Mouse (Mus musculus): Measurements from ENCODE around the gene Nfkbil1. TPM values are rescaled to one million over a fixed set of nuclear protein-coding genes. Genes with fewer than 3 reads are reported as not detected.

Nfkbil1 gene
- total RNA-seq, 2 experiments from 2014 or later = 0.84 TPM; not detected in 1

- no peak for ATAC-seq (replicated peaks; ENCODE audit: low FRiP score, poor library complexity, severe bottlenecking)
These were observed 46.4 kb downstream of the Nfkbil1 start for GRCm38 (mm10) chr17:35189186-35189585.

DNA sequence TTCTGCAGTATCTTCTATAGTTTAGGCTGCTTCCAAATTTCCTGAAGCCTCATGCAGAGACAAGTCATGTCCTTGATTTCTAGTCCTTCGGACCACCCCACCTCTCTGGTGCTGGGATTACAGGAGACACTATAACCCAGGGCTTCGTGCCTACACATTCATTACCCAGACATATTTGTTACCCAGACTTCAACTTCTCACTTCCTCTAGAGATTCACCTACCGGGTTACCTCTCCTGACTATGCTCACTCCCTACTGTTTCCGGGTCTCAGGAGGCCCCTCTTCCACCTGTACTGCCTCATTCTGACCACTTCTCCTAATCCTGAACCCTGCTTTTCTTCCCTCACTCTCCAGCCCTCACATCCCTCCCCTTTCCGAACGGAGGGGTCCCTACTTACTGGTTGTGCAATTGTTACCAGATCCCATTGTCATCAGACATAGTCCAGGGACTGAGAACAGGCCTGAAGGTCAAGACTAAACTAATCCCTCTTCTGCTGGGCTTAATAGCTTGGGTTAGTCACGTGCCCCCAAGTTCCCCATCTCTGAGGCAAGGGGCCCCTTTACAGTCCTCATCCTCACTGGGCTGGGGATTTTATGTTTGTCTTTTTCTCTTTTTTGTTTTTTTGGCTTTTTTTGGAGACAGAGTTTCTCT, 47.5 kb downstream of the Nfkbil1 start, which contains the start of gene Lst1:
Lst1 (minus strand) TSS at position 481 of the 652 bp plus-strand sequence.
- no peak for ATAC-seq (replicated peaks; ENCODE audit: low FRiP score, poor library complexity, severe bottlenecking)

DNA sequence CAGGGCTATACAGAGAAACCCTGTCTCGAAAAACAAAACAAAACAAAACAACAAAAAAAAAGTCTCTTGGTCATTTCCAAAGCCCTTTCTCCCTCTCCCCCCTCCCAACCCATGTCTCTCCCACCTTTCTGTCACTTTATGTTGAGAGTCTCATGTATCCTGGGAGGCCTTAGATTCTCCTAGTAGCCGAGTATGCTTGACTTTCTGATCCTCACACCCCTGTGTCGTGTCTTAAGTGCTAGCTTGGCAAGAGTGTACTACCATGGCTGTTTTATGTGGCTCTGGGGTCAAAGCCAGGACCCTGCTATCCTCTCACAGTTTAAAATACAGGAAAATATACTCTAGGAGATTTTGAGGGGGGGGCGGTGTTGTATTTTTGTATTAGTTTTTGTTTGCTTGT, 48.2 kb downstream of the Nfkbil1 start:
- no peak for ATAC-seq (replicated peaks; ENCODE audit: low FRiP score, poor library complexity, severe bottlenecking)

DNA sequence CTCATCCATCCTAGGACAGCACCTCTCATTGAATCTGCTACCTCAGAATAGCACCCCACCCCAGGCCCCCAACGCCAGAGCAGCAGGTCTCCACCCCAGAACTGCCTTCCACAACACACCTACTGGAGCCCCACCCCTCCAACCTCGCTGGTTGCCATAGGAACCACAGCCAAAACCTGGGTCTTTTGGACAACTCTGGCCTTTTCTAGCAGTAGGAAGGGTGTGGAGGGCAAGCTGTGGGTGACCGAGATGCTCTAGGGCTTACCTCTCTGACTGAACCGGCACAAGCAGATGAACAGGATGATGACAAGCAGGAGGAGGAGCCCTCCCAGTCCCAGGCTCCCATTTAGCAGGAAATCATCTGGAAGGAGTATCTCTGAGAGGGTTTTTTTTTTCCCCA, 48.9 kb downstream of the Nfkbil1 start:
- no peak for ATAC-seq (replicated peaks; ENCODE audit: low FRiP score, poor library complexity, severe bottlenecking)

- peak; percentile 56; the same call in 1 of the 2 replicates for ATAC-seq (replicated peaks; ENCODE audit: low FRiP score, poor library complexity, severe bottlenecking)
These were observed 49.7 kb downstream of the Nfkbil1 start for GRCm38 (mm10) chr17:35185639-35186611.

GRCm38 (mm10) chr17:35180093-35180492, 55.5 kb downstream of the Nfkbil1 start:
- no peak for ATAC-seq (replicated peaks; ENCODE audit: low FRiP score, poor library complexity, severe bottlenecking)

- peak; percentile 89 for ATAC-seq (replicated peaks; ENCODE audit: low FRiP score, poor library complexity, severe bottlenecking)
These were observed 57.1 kb downstream of the Nfkbil1 start for GRCm38 (mm10) chr17:35178528-35178927.

GRCm38 (mm10) chr17:35175968-35176367, 59.6 kb downstream of the Nfkbil1 start, which contains the start of gene Aif1:
TSS of gene Aif1 (minus strand) at chr17:35176068.
- ATAC-seq (replicated peaks; ENCODE audit: low FRiP score, poor library complexity, severe bottlenecking) = no peak

DNA sequence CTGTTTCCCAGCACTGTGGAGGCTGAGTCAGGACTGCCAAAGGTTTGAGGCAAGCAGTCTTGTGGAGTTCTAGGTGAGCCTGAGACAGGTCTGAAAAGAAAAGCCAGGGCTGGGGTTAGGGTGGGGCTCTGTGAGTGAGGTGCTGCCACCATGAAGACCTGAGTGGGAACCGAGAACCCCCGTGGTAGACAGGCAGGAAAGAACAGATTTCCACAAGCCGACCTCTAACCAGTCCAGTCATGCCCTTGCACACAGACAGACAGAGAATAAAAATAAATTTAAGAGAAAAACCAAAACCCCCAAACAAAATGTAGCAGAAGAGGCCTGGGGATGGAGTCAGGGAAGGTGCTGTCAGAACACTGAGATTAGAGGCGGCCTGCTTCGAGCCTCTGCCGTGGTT, 60.2 kb downstream of the Nfkbil1 start:
- ATAC-seq (replicated peaks; ENCODE audit: low FRiP score, poor library complexity, severe bottlenecking) = no peak

DNA sequence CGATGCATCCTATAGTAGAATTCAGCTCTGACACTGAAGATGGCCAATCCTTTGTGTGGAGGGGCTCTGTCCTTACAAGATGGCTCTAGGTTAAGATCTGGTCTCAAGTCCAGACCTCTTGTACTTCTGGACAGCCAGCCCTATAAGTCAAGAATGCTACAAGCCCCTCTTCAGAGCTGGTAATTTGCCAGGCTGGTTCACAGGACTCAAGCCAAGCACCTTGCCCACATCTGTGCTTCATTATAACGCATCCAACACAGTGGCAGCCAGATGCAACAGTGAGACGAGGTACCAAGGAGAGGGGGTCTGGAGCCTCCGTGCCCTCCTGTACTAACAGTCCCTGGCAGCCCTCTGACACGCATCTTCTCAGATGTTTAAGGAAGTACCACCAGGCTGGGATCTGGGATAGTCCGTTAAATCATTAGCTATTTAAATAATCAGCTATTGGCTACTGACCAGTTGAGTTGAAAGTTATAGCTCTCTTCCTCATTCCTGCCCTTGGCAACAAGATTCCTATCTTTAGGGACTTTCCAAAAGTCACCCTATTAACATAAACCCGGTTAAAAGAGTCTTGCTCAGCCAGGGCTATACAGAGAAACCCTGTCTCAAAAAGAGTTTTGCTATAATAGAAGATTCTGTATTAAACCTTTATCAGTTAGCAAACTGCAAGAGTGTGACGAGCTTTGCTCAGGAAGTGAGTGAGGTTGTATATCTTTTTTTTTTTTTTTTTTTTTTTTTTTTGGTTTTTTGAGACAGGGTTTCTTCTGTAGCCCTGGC, 61.2 kb downstream of the Nfkbil1 start:
- ATAC-seq (replicated peaks; ENCODE audit: low FRiP score, poor library complexity, severe bottlenecking) = no peak

- no peak for ATAC-seq (replicated peaks; ENCODE audit: low FRiP score, poor library complexity, severe bottlenecking)
These were observed 62.3 kb downstream of the Nfkbil1 start for GRCm38 (mm10) chr17:35173329-35173728.

DNA sequence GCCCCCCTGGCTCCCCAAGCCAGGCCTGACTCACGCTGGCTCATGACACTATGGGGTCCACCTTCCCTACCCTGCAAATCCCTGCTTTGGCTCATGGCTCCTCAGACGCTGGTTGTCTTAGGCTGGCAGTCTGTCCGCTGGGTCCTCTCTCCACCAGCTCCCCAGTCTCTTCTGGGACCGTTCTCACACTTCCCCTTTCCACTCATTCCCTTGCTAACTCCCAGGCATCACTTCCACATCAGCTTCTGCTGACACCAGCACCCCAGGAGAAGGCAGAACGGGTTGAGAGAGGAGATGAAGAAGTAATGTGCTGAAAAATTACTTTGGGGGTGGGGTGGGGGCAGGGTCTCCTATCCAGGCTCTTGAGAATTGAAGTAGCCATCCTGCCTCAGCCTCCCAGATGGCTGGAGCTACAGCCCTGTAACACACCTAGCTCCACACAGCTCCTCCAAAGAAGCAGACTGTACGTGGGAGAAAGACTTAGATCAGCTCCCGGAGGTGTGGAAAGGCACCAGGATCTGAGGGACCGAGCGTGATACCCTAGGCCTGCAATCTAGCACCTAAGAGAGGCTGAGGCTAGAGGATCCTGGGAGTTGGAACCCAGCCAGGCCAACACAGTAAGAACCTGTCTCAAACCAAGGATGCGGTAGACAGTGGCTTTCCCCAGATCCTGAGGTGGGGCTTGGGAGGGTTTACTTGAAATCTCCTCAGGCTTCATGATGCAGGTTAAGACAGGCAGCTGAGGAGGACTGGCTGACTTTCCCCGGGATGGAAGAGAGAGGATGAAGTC, 63.0 kb downstream of the Nfkbil1 start:
- ATAC-seq (replicated peaks; ENCODE audit: low FRiP score, poor library complexity, severe bottlenecking) = no peak

Other genes starting within 250 kb of the Nfkbil1 start
Only the 30 nearest of the 35 such genes appear.
- gene Msh5, start 189.0 kb downstream of the Nfkbil1 start, total RNA-seq (2015; ENCODE audit: low replicate concordance) = 36.9 and 39.6 TPM in 2 replicates
- gene Msh5, start 189.0 kb downstream of the Nfkbil1 start, total RNA-seq (2017; ENCODE audit: low replicate concordance) = 27.3 and 50.9 TPM in 2 replicates
- gene Clic1, start 185.8 kb downstream of the Nfkbil1 start, total RNA-seq (2015; ENCODE audit: low replicate concordance) = 91.0 and 110 TPM in 2 replicates
- 68.3 and 95.5 TPM in 2 replicates for gene Clic1, start 185.8 kb downstream of the Nfkbil1 start, total RNA-seq (2017; ENCODE audit: low replicate concordance)
- 2.1 TPM in 1 of 2 replicates, not detected in the other for gene Ddah2, start 176.8 kb downstream of the Nfkbil1 start, total RNA-seq (2015; ENCODE audit: low replicate concordance)
- gene Ddah2, start 176.8 kb downstream of the Nfkbil1 start, total RNA-seq (2017; ENCODE audit: low replicate concordance) = 1.5 and 5.6 TPM in 2 replicates
- gene Ly6g6c, start 170.4 kb downstream of the Nfkbil1 start, total RNA-seq (2015; ENCODE audit: low replicate concordance) = not detected in 2 replicates
- not detected in 2 replicates for gene Ly6g6c, start 170.4 kb downstream of the Nfkbil1 start, total RNA-seq (2017; ENCODE audit: low replicate concordance)
- 1.1 TPM in 1 of 2 replicates, not detected in the other for gene Mpig6b, start 169.6 kb downstream of the Nfkbil1 start, total RNA-seq (2015; ENCODE audit: low replicate concordance)
- not detected in 2 replicates for gene Mpig6b, start 169.6 kb downstream of the Nfkbil1 start, total RNA-seq (2017; ENCODE audit: low replicate concordance)
- not detected in 2 replicates for gene Ly6g6e, start 158.9 kb downstream of the Nfkbil1 start, total RNA-seq (2015; ENCODE audit: low replicate concordance)
- not detected in 2 replicates for gene Ly6g6e, start 158.9 kb downstream of the Nfkbil1 start, total RNA-seq (2017; ENCODE audit: low replicate concordance)
- not detected in 2 replicates for gene Ly6g6d, start 157.7 kb downstream of the Nfkbil1 start, total RNA-seq (2015; ENCODE audit: low replicate concordance)
- not detected in 2 replicates for gene Ly6g6d, start 157.7 kb downstream of the Nfkbil1 start, total RNA-seq (2017; ENCODE audit: low replicate concordance)
- gene Ly6g6f, start 150.2 kb downstream of the Nfkbil1 start, total RNA-seq (2015; ENCODE audit: low replicate concordance) = 3.8 TPM in 1 of 2 replicates, not detected in the other
- not detected in 2 replicates for gene Ly6g6f, start 150.2 kb downstream of the Nfkbil1 start, total RNA-seq (2017; ENCODE audit: low replicate concordance)
- gene Abhd16a, start 146.5 kb downstream of the Nfkbil1 start, total RNA-seq (2015; ENCODE audit: low replicate concordance) = 98.5 and 106 TPM in 2 replicates
- gene Abhd16a, start 146.5 kb downstream of the Nfkbil1 start, total RNA-seq (2017; ENCODE audit: low replicate concordance) = 84.5 and 97.3 TPM in 2 replicates
- gene Ly6g5c, start 127.5 kb downstream of the Nfkbil1 start, total RNA-seq (2015; ENCODE audit: low replicate concordance) = not detected in 2 replicates
- gene Ly6g5c, start 127.5 kb downstream of the Nfkbil1 start, total RNA-seq (2017; ENCODE audit: low replicate concordance) = not detected in 2 replicates
- 2.2 and 8.8 TPM in 2 replicates for gene Ly6g5b, start 120.4 kb downstream of the Nfkbil1 start, total RNA-seq (2015; ENCODE audit: low replicate concordance)
- gene Ly6g5b, start 120.4 kb downstream of the Nfkbil1 start, total RNA-seq (2017; ENCODE audit: low replicate concordance) = not detected in 2 replicates
- 15.9 and 33.9 TPM in 2 replicates for gene Gpank1, start 114.3 kb downstream of the Nfkbil1 start, total RNA-seq (2015; ENCODE audit: low replicate concordance)
- gene Gpank1, start 114.3 kb downstream of the Nfkbil1 start, total RNA-seq (2017; ENCODE audit: low replicate concordance) = 28.9 and 49.4 TPM in 2 replicates
- 231 and 261 TPM in 2 replicates for gene Csnk2b, start 113.7 kb downstream of the Nfkbil1 start, total RNA-seq (2015; ENCODE audit: low replicate concordance)
- gene Csnk2b, start 113.7 kb downstream of the Nfkbil1 start, total RNA-seq (2017; ENCODE audit: low replicate concordance) = 118 and 134 TPM in 2 replicates
- gene D17H6S53E, start 109.4 kb downstream of the Nfkbil1 start, total RNA-seq (2015; ENCODE audit: low replicate concordance) = not detected in 2 replicates
- 1.7 and 1.8 TPM in 2 replicates for gene D17H6S53E, start 109.4 kb downstream of the Nfkbil1 start, total RNA-seq (2017; ENCODE audit: low replicate concordance)
- gene Apom, start 103.7 kb downstream of the Nfkbil1 start, total RNA-seq (2015; ENCODE audit: low replicate concordance) = not detected in 2 replicates
- not detected in 2 replicates for gene Apom, start 103.7 kb downstream of the Nfkbil1 start, total RNA-seq (2017; ENCODE audit: low replicate concordance)
- 70.6 and 96.0 TPM in 2 replicates for gene Bag6, start 100.6 kb downstream of the Nfkbil1 start, total RNA-seq (2015; ENCODE audit: low replicate concordance)
- gene Bag6, start 100.6 kb downstream of the Nfkbil1 start, total RNA-seq (2017; ENCODE audit: low replicate concordance) = 54.5 and 81.8 TPM in 2 replicates
- gene Prrc2a, start 70.9 kb downstream of the Nfkbil1 start, total RNA-seq (2015; ENCODE audit: low replicate concordance) = 227 and 234 TPM in 2 replicates
- gene Prrc2a, start 70.9 kb downstream of the Nfkbil1 start, total RNA-seq (2017; ENCODE audit: low replicate concordance) = 42.0 and 64.3 TPM in 2 replicates
- 14.1 and 28.1 TPM in 2 replicates for gene Aif1, start 59.7 kb downstream of the Nfkbil1 start, total RNA-seq (2015; ENCODE audit: low replicate concordance)
- 3.3 and 32.3 TPM in 2 replicates for gene Aif1, start 59.7 kb downstream of the Nfkbil1 start, total RNA-seq (2017; ENCODE audit: low replicate concordance)
- gene Lst1, start 47.4 kb downstream of the Nfkbil1 start, total RNA-seq (2015; ENCODE audit: low replicate concordance) = 34.2 and 66.2 TPM in 2 replicates
- 48.4 and 53.5 TPM in 2 replicates for gene Lst1, start 47.4 kb downstream of the Nfkbil1 start, total RNA-seq (2017; ENCODE audit: low replicate concordance)
- gene Ltb, start 41.4 kb downstream of the Nfkbil1 start, total RNA-seq (2015; ENCODE audit: low replicate concordance) = 1.8 and 8.0 TPM in 2 replicates
- gene Ltb, start 41.4 kb downstream of the Nfkbil1 start, total RNA-seq (2017; ENCODE audit: low replicate concordance) = 0.30 and 10.0 TPM in 2 replicates
- 9.6 and 12.6 TPM in 2 replicates for gene Tnf, start 33.8 kb downstream of the Nfkbil1 start, total RNA-seq (2015; ENCODE audit: low replicate concordance)
- gene Tnf, start 33.8 kb downstream of the Nfkbil1 start, total RNA-seq (2017; ENCODE audit: low replicate concordance) = 0.90 and 3.2 TPM in 2 replicates
- not detected in 2 replicates for gene Lta, start 30.4 kb downstream of the Nfkbil1 start, total RNA-seq (2015; ENCODE audit: low replicate concordance)
- 0.90 TPM in 1 of 2 replicates, not detected in the other for gene Lta, start 30.4 kb downstream of the Nfkbil1 start, total RNA-seq (2017; ENCODE audit: low replicate concordance)
- gene Gm16181, start 15.0 kb downstream of the Nfkbil1 start, total RNA-seq (2015; ENCODE audit: low replicate concordance) = not detected in 2 replicates
- not detected in 2 replicates for gene Gm16181, start 15.0 kb downstream of the Nfkbil1 start, total RNA-seq (2017; ENCODE audit: low replicate concordance)
- gene Atp6v1g2, start 2.1 kb downstream of the Nfkbil1 start, total RNA-seq (2015; ENCODE audit: low replicate concordance) = 6.1 TPM in 1 of 2 replicates, not detected in the other
- gene Atp6v1g2, start 2.1 kb downstream of the Nfkbil1 start, total RNA-seq (2017; ENCODE audit: low replicate concordance) = not detected in 2 replicates
- gene Ddx39b, start 6.0 kb upstream of the Nfkbil1 start, total RNA-seq (2015; ENCODE audit: low replicate concordance) = 169 and 179 TPM in 2 replicates
- 80.1 and 99.9 TPM in 2 replicates for gene Ddx39b, start 6.0 kb upstream of the Nfkbil1 start, total RNA-seq (2017; ENCODE audit: low replicate concordance)
- gene H2-D1, start 26.9 kb upstream of the Nfkbil1 start, total RNA-seq (2015; ENCODE audit: low replicate concordance) = 147 and 160 TPM in 2 replicates
- gene H2-D1, start 26.9 kb upstream of the Nfkbil1 start, total RNA-seq (2017; ENCODE audit: low replicate concordance) = 213 and 250 TPM in 2 replicates
- not detected in 2 replicates for gene H2-Q1, start 84.6 kb upstream of the Nfkbil1 start, total RNA-seq (2015; ENCODE audit: low replicate concordance)
- not detected in 2 replicates for gene H2-Q1, start 84.6 kb upstream of the Nfkbil1 start, total RNA-seq (2017; ENCODE audit: low replicate concordance)
- not detected in 2 replicates for gene H2-Q2, start 106.5 kb upstream of the Nfkbil1 start, total RNA-seq (2015; ENCODE audit: low replicate concordance)
- gene H2-Q2, start 106.5 kb upstream of the Nfkbil1 start, total RNA-seq (2017; ENCODE audit: low replicate concordance) = not detected in 2 replicates
- gene H2-Q4, start 143.8 kb upstream of the Nfkbil1 start, total RNA-seq (2015; ENCODE audit: low replicate concordance) = 20.2 and 22.6 TPM in 2 replicates
- 24.5 and 26.8 TPM in 2 replicates for gene H2-Q4, start 143.8 kb upstream of the Nfkbil1 start, total RNA-seq (2017; ENCODE audit: low replicate concordance)
- 11.5 and 17.6 TPM in 2 replicates for gene H2-Q6, start 189.1 kb upstream of the Nfkbil1 start, total RNA-seq (2015; ENCODE audit: low replicate concordance)
- gene H2-Q6, start 189.1 kb upstream of the Nfkbil1 start, total RNA-seq (2017; ENCODE audit: low replicate concordance) = 8.5 and 12.7 TPM in 2 replicates